Mouse (Mus musculus) spleen, postnatal 0 days (tissue): ENCODE measurements around the gene BC037034. TPM values are rescaled to one million over a fixed set of nuclear protein-coding genes. Genes with fewer than 3 reads are reported as not detected.

Experiments used
- polyA plus RNA-seq: library from polyadenylated mRNA; unstranded; fragments of >200 nt; fragmentation: Nextera tagmentation; extraction: Ambion mirVana; gene quantifications from 2 replicates; pipeline ENCODE4 v1.2.1, GENCODE M21; 2015

BC037034 gene
- 8.0 and 8.6 TPM in 2 replicates for polyA plus RNA-seq

DNA sequence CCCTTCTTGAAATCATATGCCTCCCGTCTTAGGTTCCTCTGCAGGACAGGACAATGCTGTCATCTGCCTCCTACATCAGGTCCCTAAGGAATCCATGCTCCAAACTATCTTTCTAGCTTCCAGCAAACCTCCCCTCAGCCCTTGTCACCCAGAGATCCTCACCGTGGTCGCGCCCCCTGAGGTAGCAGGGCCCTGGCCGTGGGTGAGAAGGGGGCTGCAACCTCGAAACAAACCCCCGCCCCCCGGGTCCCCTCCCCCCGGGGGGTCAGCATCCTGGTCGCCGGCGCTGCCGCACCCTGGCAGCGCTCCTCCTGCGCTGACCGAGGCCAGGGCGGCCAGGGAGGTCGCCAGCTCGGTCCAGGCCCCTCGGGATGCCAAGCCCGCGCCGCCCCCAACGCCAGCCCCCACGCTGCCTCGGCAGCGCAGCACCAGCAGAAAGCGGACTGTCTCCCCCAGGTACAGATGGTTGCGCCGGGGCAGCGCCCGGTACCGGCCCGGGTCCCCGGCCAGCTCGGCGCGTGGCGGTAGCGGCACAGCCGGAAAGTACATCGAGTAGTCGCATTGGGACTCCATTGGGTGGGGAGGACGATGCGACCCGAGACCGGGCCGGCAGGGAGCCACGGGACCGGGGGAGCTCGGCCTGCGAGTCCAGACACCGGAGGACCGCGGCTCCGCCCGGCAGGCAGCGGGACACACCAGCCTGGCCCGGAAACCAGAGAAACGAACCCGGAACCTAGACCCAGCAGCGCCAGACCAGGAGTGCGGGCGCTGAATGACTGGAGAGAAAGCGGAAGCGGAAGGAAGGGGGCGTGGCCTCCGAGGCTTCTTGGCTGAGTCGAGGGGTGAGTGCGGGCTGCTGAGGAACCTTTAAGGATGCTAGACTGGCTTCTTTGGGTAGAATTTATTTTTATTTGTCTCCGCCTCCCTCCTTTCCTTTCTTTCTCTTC lies at the start of gene BC037034:
Gene BC037034 (minus strand): TSS at position 774 of the 947 bp plus-strand sequence.

DNA sequence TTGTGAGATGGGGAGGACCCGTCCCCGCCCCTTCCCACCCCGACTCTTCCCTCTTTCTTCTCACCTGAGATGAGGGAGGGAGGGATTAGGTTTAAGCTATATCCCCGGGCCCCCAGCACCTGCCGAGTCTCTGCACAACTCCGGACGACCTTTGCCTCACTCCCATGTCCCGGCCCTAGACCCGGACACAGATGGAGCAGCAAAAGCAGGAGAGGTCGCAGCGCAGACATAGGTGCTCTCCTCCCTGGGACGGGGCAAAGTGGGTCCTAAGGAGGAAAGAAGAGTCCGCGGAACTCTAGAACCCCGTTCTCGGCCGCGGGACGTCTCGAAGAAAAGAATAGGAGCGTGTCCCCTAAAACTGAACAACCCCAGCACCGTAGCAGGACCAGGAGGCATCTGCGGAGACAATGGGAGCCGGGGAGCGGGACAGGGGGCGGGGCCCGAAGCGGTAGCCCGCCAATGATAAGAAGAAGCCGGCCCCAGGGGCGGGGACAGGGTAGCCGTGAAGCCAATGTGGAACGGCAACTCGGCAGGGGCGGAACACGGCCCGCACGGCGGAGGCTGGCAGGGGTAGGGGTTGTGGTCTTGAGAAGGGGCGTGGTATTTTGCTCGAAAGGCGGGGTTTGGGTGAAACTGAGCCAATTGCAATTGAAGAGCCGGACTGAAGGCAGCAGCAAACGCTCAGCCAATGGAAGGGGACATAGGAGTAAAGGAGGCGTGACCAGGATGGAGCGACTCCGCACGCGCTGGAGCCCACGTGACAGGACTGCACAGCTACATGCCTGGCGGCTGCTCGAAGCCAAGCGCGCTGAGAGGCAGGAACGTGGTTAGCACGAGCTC lies 16.0 kb upstream of the BC037034 start, which contains the start of the genes Gm43720, Gpc2 and Stag3:
Gene Gm43720 (minus strand): TSS at position 374 of the 840 bp plus-strand sequence.
Gene Gpc2 (minus strand): TSS at position 421 of the 840 bp plus-strand sequence.
Gene Stag3 (plus strand): TSS at position 656 of the 840 bp plus-strand sequence.

DNA sequence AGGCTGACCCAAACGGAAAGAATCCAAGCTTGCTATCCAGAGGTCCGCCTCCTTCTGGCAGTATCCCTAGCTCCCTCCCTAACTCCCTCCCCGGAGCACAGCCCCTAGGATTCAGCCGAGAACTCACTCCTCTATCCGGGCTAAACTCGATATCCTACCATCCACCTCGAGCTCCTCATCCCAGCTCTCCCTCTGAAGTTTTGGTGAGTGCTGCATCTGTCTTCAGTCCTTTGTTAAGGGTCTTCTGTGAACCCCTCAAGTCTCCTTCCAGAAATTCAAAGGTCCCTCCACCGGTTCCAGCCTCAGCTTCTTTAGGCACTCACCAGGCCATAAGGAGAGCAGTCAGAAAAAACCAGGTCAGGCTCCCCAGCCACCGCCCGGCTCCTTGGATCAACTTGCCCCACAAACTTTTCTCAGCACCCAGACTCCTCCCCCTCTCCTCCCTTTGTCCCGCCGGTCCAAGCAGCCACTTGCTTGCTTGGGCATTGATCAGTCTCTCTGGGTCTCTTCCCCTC lies 8.6 kb upstream of the BC037034 start, which contains the start of gene Gal3st4:
Gene Gal3st4 (minus strand): TSS at position 432 of the 515 bp plus-strand sequence.

DNA sequence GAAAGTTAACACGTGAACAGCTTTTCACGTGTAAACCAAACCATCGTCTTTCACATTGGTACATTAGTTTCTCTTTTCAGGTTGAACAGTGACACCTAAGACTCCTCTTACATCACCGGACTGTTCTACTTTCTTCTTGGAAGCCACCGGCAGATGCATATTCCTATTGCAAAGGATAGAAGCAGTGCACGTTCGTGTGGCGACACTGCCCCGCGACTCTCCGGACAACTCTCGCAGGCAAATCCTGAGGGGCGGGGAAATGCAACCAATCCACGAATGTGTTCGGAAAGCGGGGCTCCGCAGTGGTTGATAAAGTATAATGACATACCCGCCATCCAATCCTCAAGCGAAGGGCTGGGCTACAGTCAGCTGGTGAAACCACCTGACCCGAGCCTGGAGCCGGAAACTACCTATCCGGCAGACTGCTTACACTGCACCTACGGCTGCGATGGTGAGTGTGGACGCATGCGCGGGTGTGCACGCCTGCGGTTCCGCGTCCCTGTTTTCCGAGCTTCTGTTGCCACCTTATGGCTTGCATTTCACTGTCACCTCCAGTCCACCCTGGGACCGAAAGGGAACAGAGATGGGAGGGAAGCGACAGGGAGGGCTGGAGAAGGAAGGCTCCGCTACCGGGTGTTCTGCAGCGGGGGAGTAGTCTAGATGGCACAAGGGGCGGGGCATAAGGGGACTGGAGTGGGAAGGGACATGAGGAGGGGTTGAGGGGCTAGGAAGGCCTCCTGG lies 8.3 kb downstream of the BC037034 start, which contains the start of gene Lamtor4:
Gene Lamtor4 (plus strand): TSS at position 130 of the 741 bp plus-strand sequence.

DNA sequence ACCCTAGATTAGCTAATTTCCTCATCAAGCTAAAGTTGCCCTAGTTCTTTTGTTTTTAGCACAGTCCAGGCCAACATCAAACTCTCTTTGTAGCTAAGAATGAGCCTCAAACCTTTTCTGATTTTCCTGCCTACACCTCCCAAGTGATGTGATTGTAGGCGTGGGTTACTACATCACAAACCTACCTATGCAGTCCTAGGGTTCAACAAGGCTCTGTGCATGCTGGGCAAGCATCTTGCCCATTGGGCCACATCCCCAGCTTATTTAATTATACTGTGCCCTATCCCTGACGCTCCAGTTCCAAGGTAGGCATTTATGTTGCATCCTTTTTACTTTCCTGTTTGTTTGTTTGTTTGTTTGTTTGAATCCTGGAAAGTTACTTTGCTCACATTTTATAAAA lies 38.1 kb downstream of the BC037034 start, which contains the start of gene Nxpe5:
Gene Nxpe5 (plus strand): TSS at position 199 of the 400 bp plus-strand sequence.

Other genes with a start within 250 kb of the BC037034 start
- not detected in 2 replicates for gene Smok3a, start 242.8 kb downstream of the BC037034 start, polyA plus RNA-seq
- not detected in 2 replicates for gene Smok3b, start 242.6 kb downstream of the BC037034 start, polyA plus RNA-seq
- not detected in 2 replicates for gene Smok3c, start 210.8 kb downstream of the BC037034 start, polyA plus RNA-seq
- gene Zkscan1, start 178.9 kb downstream of the BC037034 start, polyA plus RNA-seq: 4.9 and 5.4 TPM in 2 replicates
- 14.2 and 17.9 TPM in 2 replicates for gene Zscan21, start 147.1 kb downstream of the BC037034 start, polyA plus RNA-seq
- 6.2 and 7.3 TPM in 2 replicates for gene Zfp113, start 108.3 kb downstream of the BC037034 start, polyA plus RNA-seq
- 124 and 131 TPM in 2 replicates for gene Cops6, start 103.0 kb downstream of the BC037034 start, polyA plus RNA-seq
- 9.1 and 9.7 TPM in 2 replicates for gene Ap4m1, start 92.0 kb downstream of the BC037034 start, polyA plus RNA-seq
- 197 and 222 TPM in 2 replicates for gene Mcm7, start 91.6 kb downstream of the BC037034 start, polyA plus RNA-seq
- gene Taf6, start 76.6 kb downstream of the BC037034 start, polyA plus RNA-seq: 35.1 and 35.4 TPM in 2 replicates
- gene Cnpy4, start 76.5 kb downstream of the BC037034 start, polyA plus RNA-seq: 20.0 and 20.2 TPM in 2 replicates
- gene Mblac1, start 69.7 kb downstream of the BC037034 start, polyA plus RNA-seq: 6.0 and 7.3 TPM in 2 replicates
- gene Nxpe5, start 38.1 kb downstream of the BC037034 start, polyA plus RNA-seq: 1.1 and 1.6 TPM in 2 replicates
- 59.8 and 75.8 TPM in 2 replicates for gene Lamtor4, start 8.6 kb downstream of the BC037034 start, polyA plus RNA-seq
- 0.49 and 0.56 TPM in 2 replicates for gene Gal3st4, start 8.8 kb upstream of the BC037034 start, polyA plus RNA-seq
- gene Gm43720, start 15.9 kb upstream of the BC037034 start, polyA plus RNA-seq: not detected in 2 replicates
- 1.5 TPM in 2 replicates for gene Gpc2, start 16.0 kb upstream of the BC037034 start, polyA plus RNA-seq
- 1.8 and 2.4 TPM in 2 replicates for gene Stag3, start 16.2 kb upstream of the BC037034 start, polyA plus RNA-seq
- gene Pvrig, start 77.9 kb upstream of the BC037034 start, polyA plus RNA-seq: 0.52 and 1.0 TPM in 2 replicates
- gene Zfp157, start 177.4 kb upstream of the BC037034 start, polyA plus RNA-seq: 10.5 and 12.1 TPM in 2 replicates